Mouse (Mus musculus) hindbrain, postnatal 0 days (tissue): ENCODE measurements at regions not wholly inside any gene's neighbourhood (a gene's known extent, or its start where the extent isn't known, plus 50 kb on each side); places are given as distances from the start of the nearest gene placed in this dataset.

Source experiments
- ATAC-seq: fragments of 200-750 bp; cut with Nextera tagmentation; 2 replicates; pipeline ENCODE4 v1.8.0; 2017; ENCODE audit warnings: mild to moderate bottlenecking, moderate TSS enrichment, moderate library complexity
- DNase-seq: peaks from one replicate; pipeline ENCODE4 v3.0.0-alpha.2; 2015; ENCODE audit warnings: low spot score
- H3K27ac ChIP-seq: fragments of 300-500 bp; sonication (generic); 2 replicates; pipeline ENCODE4 v1.5.1; 2014; ENCODE audit warnings: mild to moderate bottlenecking
- H3K27me3 ChIP-seq: fragments of 300-500 bp; sonication (generic); 2 replicates; pipeline ENCODE4 v1.6.1; 2014; ENCODE audit warnings: low read length, mixed read lengths; ENCODE audit not compliant: insufficient read depth
- H3K36me3 ChIP-seq: fragments of 300-500 bp; sonication (generic); 2 replicates; pipeline ENCODE4 v1.6.1; 2014; ENCODE audit warnings: low read length, mixed read lengths; ENCODE audit not compliant: insufficient read depth
- H3K4me1 ChIP-seq: fragments of 300-500 bp; sonication (generic); 2 replicates; pipeline ENCODE4 v1.6.1; 2014; ENCODE audit warnings: antibody characterized with exemption, low read length, mixed read lengths; ENCODE audit not compliant: insufficient read depth
- H3K4me2 ChIP-seq: fragments of 300-500 bp; sonication (generic); 2 replicates; pipeline ENCODE4 v1.6.1; 2014; ENCODE audit warnings: low read depth, mild to moderate bottlenecking, low read length, moderate library complexity, mixed read lengths
- H3K4me3 ChIP-seq: fragments of 300-500 bp; sonication (generic); 2 replicates; pipeline ENCODE4 v1.5.1; 2014; ENCODE audit warnings: low read length
- H3K9ac ChIP-seq: fragments of 300-500 bp; sonication (generic); replicated peaks from 2 replicates; pipeline ENCODE4 v1.6.1; 2014; ENCODE audit warnings: mild to moderate bottlenecking, low read length, moderate library complexity, mixed read lengths
- H3K9me3 ChIP-seq: fragments of 300-500 bp; sonication (generic); 2 replicates; pipeline ENCODE4 v1.6.1; 2016; ENCODE audit warnings: low read length, mixed read lengths
- CTCF ChIP-seq: IDR thresholded peaks from 2 replicates; pipeline ENCODE4 v1.5.1; 2016; ENCODE audit warnings: antibody characterized with exemption, control low read depth, low read depth
- WGBS: fragments of 180-500 bp; shearing (Covaris S2); extraction: QIAGEN DNeasy Blood & Tissue Kit; methylation state at CpG from one replicate; pipeline ENCODE4 v1.1.7; 2014; 5-methylcytosine and 5-hydroxymethylcytosine counted together

DNA sequence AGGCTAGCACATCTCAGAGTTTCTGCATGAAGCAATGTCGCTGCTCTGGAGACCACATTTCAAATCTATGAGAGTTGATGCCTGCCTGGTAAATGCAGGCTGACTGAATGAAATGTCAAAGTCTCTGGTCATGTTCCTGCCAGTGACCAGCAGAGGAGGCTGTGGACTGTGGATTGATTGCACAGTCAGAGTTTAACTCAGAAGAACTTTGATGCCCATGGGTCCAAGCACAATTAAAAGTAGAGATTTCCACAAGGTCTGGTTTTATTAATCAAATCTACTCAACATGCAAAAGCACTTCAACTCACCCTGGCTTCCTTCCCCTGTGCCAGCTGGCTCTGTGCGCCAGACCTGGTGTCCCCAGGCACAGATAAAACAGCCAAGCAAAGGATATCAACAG lies 81.3 kb downstream of the Hsd17b3 start:
- Histone ChIP-seq H3K4me3 (no peak overlapping the region), H3K9me3 (no peaks in the 10 kb centered on the region), H3K27me3 (no peaks in the 10 kb centered on the region), H3K36me3 (no peaks in the 10 kb centered on the region), H3K4me2 (no peak overlapping the region), H3K9ac (no peak overlapping the region), H3K27ac (no peak overlapping the region), H3K4me1 (0 out of 2 replicates have a peak, but pooled peaks cover 5% of the 10 kb centered on the region)
- TF ChIP-seq CTCF, result peak; percentile 74
- DNase-seq (peak; percentile 58), ATAC-seq (peak; percentile 52; the same call in 1 of the 2 replicates)
- WGBS, result 71% methylated on average over 2 of the region's 2 CpGs

DNA sequence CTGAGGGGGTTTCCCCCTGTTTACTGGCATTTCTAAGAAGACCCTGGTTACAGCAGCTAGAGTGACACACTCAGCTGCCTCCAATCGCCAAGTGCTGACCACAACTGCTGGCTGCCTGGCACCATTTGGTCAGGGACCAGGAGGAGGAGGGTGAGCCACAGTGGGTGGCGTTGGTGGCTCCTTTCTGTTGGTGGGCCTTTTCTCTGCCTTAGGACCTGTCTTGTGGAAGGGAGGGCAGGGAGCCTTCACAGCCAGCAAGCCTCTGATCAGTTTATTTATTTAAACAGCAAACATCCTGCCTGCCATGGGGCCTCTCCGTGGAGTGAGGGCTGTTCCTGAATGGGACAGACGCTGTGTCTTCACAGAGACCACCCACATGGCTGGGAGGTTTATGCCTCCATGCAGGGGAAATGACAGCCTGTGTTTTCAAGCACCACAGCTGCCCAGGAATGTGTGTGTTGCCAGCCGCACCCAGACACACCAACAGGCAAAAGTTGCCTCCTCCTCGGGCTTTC lies 86.0 kb downstream of the Hsd17b3 start:
- H3K9me3 ChIP-seq, result no peaks in the 10 kb centered on the region
- peak overlapping the region; percentile 49; the same call in 1 of the 2 replicates for H3K27ac ChIP-seq
- H3K27me3 ChIP-seq, result no peaks in the 10 kb centered on the region
- H3K4me3 ChIP-seq, result no peak overlapping the region
- H3K9ac ChIP-seq, result no peak overlapping the region
- 6% methylated on average over 6 of the region's 6 CpGs for WGBS
- H3K36me3 ChIP-seq, result no peaks in the 10 kb centered on the region
- ATAC-seq (peak; percentile 89), DNase-seq (peak; percentile 74)
- 0 out of 2 replicates have a peak, but pooled peaks cover 7% of the 10 kb centered on the region for H3K4me1 ChIP-seq
- no peak overlapping the region for H3K4me2 ChIP-seq
- no peak for TF ChIP-seq CTCF

DNA sequence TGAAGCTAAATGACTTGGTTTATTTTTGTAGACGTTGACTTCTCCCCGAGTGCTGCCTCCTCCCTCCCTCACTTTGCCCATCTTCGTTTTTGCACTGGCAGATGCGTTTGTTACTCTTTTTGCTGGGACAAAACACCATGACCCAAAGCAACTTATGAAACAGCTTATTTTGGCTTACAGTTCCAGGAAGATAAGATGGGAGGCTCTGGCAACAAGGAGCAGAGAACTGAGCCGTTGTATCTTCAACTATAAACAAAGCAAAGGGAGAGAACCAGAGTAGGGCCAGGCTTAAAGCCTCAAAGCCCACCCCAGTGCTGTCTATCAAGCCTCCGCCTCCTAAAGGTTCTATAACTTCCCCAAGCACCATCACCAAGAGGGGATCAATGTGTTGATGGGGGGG lies 88.7 kb downstream of the Hsd17b3 start:
- Histone ChIP-seq H3K27ac (no peak overlapping the region), H3K36me3 (no peaks in the 10 kb centered on the region), H3K4me3 (no peak overlapping the region), H3K4me1 (0 out of 2 replicates have a peak, but pooled peaks cover 7% of the 10 kb centered on the region), H3K4me2 (no peak overlapping the region), H3K9ac (no peak overlapping the region), H3K9me3 (no peaks in the 10 kb centered on the region), H3K27me3 (no peaks in the 10 kb centered on the region)
- WGBS, result 87% methylated on average over 6 of the region's 6 CpGs
- no peak for DNase-seq
- no peak for TF ChIP-seq CTCF
- ATAC-seq, result no peak

DNA sequence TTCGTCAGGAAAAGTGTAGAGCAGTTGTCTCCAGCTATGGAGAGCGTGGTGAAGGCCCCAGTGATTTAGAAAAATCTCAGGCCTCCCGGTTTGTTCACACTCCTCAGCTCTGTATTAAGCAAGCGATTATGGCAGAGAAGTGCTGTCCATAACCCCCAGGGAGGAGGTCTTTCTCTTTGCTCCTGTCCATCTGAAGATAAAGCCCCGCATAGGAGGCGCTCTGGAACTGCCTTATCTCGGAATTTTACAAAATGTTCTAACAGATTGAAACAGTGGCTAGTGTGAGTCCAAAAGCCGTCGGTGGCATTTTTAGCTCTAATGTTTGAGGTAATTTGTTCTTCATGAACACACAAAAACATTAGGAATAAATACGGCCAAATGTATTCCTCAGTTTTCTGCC lies 90.4 kb downstream of the Hsd17b3 start:
- H3K36me3 ChIP-seq, result no peaks in the 10 kb centered on the region

DNA sequence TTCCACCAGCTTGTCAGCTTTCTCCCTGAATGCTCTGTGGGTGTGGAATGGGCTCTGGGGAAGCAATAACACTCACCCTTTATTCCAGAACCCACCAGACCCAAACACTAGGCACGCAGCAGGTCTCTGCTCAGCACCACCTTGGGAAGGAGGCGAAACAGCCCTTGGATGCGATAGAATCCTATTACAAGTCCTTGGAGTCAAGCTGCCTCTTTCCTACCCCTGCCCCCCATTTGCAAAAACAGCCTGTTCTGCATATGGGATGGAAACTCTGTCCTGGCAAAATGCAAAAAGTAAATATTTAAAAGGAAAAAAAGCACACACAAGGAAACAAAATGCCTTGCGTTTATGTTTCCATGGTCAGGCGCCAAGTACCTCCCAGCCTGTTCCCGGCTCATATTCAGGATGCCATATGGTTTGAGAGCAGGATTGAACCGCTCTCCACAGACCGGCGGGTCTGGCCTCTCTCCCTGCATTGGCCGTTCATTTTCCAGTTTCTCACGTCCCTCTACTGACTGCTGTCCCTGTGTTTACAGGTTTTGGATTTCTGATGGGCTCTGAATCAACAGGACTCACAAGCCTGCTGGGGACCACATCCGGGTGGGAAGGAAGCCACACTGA lies 95.1 kb downstream of the Hsd17b3 start:
- no peaks in the 10 kb centered on the region for H3K27me3 ChIP-seq
- H3K4me3 ChIP-seq, result no peak overlapping the region
- no peak overlapping the region for H3K9ac ChIP-seq
- H3K4me1 ChIP-seq, result peaks cover 5% of the 10 kb centered on the region; the same call in 1 of the 2 replicates
- H3K36me3 ChIP-seq, result no peaks in the 10 kb centered on the region
- H3K9me3 ChIP-seq, result no peaks in the 10 kb centered on the region
- no peak for ATAC-seq
- no peak overlapping the region for H3K4me2 ChIP-seq
- DNase-seq, result no peak
- TF ChIP-seq CTCF, result no peak
- 60% methylated on average over 12 of the region's 12 CpGs for WGBS
- peak overlapping the region; percentile 3; the same call in 1 of the 2 replicates for H3K27ac ChIP-seq

More for the DNA sequence above, 90.4 kb downstream of the Hsd17b3 start:
- no peak overlapping the region for H3K4me3 ChIP-seq
- WGBS, result 43% methylated on average over 10 of the region's 10 CpGs
- TF ChIP-seq CTCF, result no peak
- no peak overlapping the region for H3K9ac ChIP-seq
- no peak overlapping the region for H3K4me2 ChIP-seq
- no peaks in the 10 kb centered on the region for H3K27me3 ChIP-seq
- ATAC-seq, result no peak
- H3K4me1 ChIP-seq, result peaks cover 12% of the 10 kb centered on the region; the same call in 1 of the 2 replicates
- H3K9me3 ChIP-seq, result no peaks in the 10 kb centered on the region
- no peak overlapping the region for H3K27ac ChIP-seq
- DNase-seq, result no peak

DNA sequence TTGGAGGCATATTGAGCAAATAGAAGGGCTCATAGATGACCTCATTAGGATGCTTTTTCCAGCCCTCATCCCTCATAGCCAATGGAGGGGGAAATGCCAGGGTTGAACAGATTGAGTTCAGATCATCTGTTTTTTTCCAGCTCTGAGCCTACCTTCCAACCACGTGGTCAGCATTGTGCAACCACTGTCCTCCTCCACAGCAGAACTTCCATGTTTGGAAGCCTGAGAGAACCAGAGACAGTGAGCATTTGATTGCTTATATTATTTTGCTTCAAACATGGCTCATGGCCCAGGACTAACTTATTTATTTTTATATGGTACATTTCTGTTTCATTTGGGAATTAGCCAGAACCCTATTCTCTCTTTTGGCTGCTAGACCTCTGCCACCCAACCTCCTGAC lies 96.0 kb downstream of the Hsd17b3 start:
- Histone ChIP-seq H3K4me3 (no peak overlapping the region), H3K4me1 (peaks cover 5% of the 10 kb centered on the region; the same call in 1 of the 2 replicates), H3K36me3 (no peaks in the 10 kb centered on the region), H3K27ac (no peak overlapping the region), H3K27me3 (no peaks in the 10 kb centered on the region), H3K9ac (no peak overlapping the region), H3K9me3 (no peaks in the 10 kb centered on the region), H3K4me2 (no peak overlapping the region)
- ATAC-seq, result no peak
- WGBS, result 71% methylated on average over 1 of the region's 1 CpGs
- TF ChIP-seq CTCF, result no peak
- no peak for DNase-seq

DNA sequence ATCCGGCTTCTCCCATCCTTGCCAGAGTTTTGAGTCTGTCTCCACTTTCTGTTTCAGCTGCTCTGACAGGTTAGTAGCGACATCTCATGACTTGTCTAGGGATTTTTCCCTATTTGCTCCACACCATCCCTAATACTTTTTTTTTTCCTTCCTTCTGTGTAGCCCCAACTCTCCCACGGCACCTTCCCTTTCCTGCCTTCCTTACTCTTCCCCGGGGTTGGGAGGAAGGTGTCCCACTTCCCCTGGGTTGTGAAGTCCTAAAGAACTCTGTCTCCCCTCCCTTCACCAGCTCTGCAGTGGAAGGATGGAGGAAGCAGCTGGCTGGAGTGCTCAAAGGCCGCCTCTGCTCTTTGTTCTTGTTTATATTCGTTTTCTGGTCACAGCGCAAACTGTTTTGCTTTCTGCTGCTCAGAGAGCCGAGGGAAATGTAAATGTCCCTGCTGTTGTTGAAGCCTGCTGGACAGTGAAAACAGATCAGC lies 98.5 kb downstream of the Hsd17b3 start:
- H3K27me3 ChIP-seq, result no peaks in the 10 kb centered on the region
- WGBS, result 13% methylated on average over 8 of the region's 8 CpGs
- peak overlapping the region; percentile 76 for H3K27ac ChIP-seq
- H3K36me3 ChIP-seq, result no peaks in the 10 kb centered on the region
- peak overlapping the region; percentile 28 for H3K4me2 ChIP-seq
- no peaks in the 10 kb centered on the region for H3K9me3 ChIP-seq
- TF ChIP-seq CTCF, result peak; percentile 68
- no peak overlapping the region for H3K9ac ChIP-seq
- peaks cover 9% of the 10 kb centered on the region; the same call in 1 of the 2 replicates for H3K4me1 ChIP-seq
- ATAC-seq, result peak; percentile 79
- DNase-seq, result peak; percentile 76
- no peak overlapping the region for H3K4me3 ChIP-seq
